Mouse (Mus musculus): ENCODE results near the gene Scn5a. TPM values are rescaled to one million over a fixed set of nuclear protein-coding genes. Genes with fewer than 3 reads are reported as not detected.

The Scn5a gene
- total RNA-seq, 2 experiments from 2014 or later, result not detected

GRCm38 (mm10) chr9:119514986-119515385, 63.8 kb downstream of the Scn5a start:
- no peak for ATAC-seq (replicated peaks; ENCODE audit: low FRiP score, poor library complexity, severe bottlenecking)

GRCm38 (mm10) chr9:119513816-119514215, 65.0 kb downstream of the Scn5a start:
- ATAC-seq (replicated peaks; ENCODE audit: low FRiP score, poor library complexity, severe bottlenecking), result no peak

GRCm38 (mm10) chr9:119512993-119513392, 65.8 kb downstream of the Scn5a start:
- no peak for ATAC-seq (replicated peaks; ENCODE audit: low FRiP score, poor library complexity, severe bottlenecking)

GRCm38 (mm10) chr9:119510902-119511301, 67.9 kb downstream of the Scn5a start:
- no peak for ATAC-seq (replicated peaks; ENCODE audit: low FRiP score, poor library complexity, severe bottlenecking)

GRCm38 (mm10) chr9:119504981-119505658, 73.7 kb downstream of the Scn5a start:
- ATAC-seq (replicated peaks; ENCODE audit: low FRiP score, poor library complexity, severe bottlenecking), result no peak

GRCm38 (mm10) chr9:119503613-119504012, 75.2 kb downstream of the Scn5a start:
- no peak for ATAC-seq (replicated peaks; ENCODE audit: low FRiP score, poor library complexity, severe bottlenecking)

- ATAC-seq (replicated peaks; ENCODE audit: low FRiP score, poor library complexity, severe bottlenecking), result no peak
Measured at GRCm38 (mm10) chr9:119498885-119499284, 79.9 kb downstream of the Scn5a start.

GRCm38 (mm10) chr9:119498247-119498607, 80.6 kb downstream of the Scn5a start:
- ATAC-seq (replicated peaks; ENCODE audit: low FRiP score, poor library complexity, severe bottlenecking), result no peak

- no peak for ATAC-seq (replicated peaks; ENCODE audit: low FRiP score, poor library complexity, severe bottlenecking)
Measured at GRCm38 (mm10) chr9:119497546-119498246, 81.1 kb downstream of the Scn5a start.

GRCm38 (mm10) chr9:119496960-119497359, 81.9 kb downstream of the Scn5a start:
- no peak for ATAC-seq (replicated peaks; ENCODE audit: low FRiP score, poor library complexity, severe bottlenecking)

- no peak for ATAC-seq (replicated peaks; ENCODE audit: low FRiP score, poor library complexity, severe bottlenecking)
Measured at GRCm38 (mm10) chr9:119496354-119496753, 82.5 kb downstream of the Scn5a start.

- ATAC-seq (replicated peaks; ENCODE audit: low FRiP score, poor library complexity, severe bottlenecking), result no peak
Measured at GRCm38 (mm10) chr9:119484868-119485267, 93.9 kb downstream of the Scn5a start.

GRCm38 (mm10) chr9:119484420-119484819, 94.4 kb downstream of the Scn5a start:
- no peak for ATAC-seq (replicated peaks; ENCODE audit: low FRiP score, poor library complexity, severe bottlenecking)

- no peak for ATAC-seq (replicated peaks; ENCODE audit: low FRiP score, poor library complexity, severe bottlenecking)
Measured at GRCm38 (mm10) chr9:119483554-119484353, 95.1 kb downstream of the Scn5a start.

- ATAC-seq (replicated peaks; ENCODE audit: low FRiP score, poor library complexity, severe bottlenecking), result no peak
Measured at GRCm38 (mm10) chr9:119481612-119482011, 97.2 kb downstream of the Scn5a start.

GRCm38 (mm10) chr9:119479297-119479696, 99.5 kb downstream of the Scn5a start:
- ATAC-seq (replicated peaks; ENCODE audit: low FRiP score, poor library complexity, severe bottlenecking), result no peak

- ATAC-seq (replicated peaks; ENCODE audit: low FRiP score, poor library complexity, severe bottlenecking), result no peak
Measured at GRCm38 (mm10) chr9:119478345-119478744, 100.5 kb downstream of the Scn5a start.

- ATAC-seq (replicated peaks; ENCODE audit: low FRiP score, poor library complexity, severe bottlenecking), result no peak
Measured at GRCm38 (mm10) chr9:119477754-119478153, 101.1 kb downstream of the Scn5a start.

- ATAC-seq (replicated peaks; ENCODE audit: low FRiP score, poor library complexity, severe bottlenecking), result no peak
Measured at GRCm38 (mm10) chr9:119474717-119475611, 103.9 kb downstream of the Scn5a start.
